Mouse (Mus musculus) embryonic facial prominence, embryonic 14.5 days (tissue): Measurements from ENCODE around the gene Crct1. TPM values are rescaled to one million over a fixed set of nuclear protein-coding genes. Genes with fewer than 3 reads are reported as not detected.

Experiments used
- polyA plus RNA-seq: library from polyadenylated mRNA; unstranded; fragments of >200 nt; fragmentation: Nextera tagmentation; extraction: Ambion mirVana; gene quantifications from 2 replicates; pipeline ENCODE4 v1.2.1, GENCODE M21; 2014

Crct1 gene
- polyA plus RNA-seq, 1 experiment from 2014 or later = 7.5 TPM

Other genes with a start within 250 kb of the Crct1 start
- 0.25 TPM in 1 of 2 replicates, not detected in the other for gene Lce1i, start 236.8 kb downstream of the Crct1 start, polyA plus RNA-seq
- not detected in 2 replicates for gene Lce1j, start 225.2 kb downstream of the Crct1 start, polyA plus RNA-seq
- not detected in 2 replicates for gene Lce1k, start 207.8 kb downstream of the Crct1 start, polyA plus RNA-seq
- gene Kprp, start 188.4 kb downstream of the Crct1 start, polyA plus RNA-seq = 0.07 and 0.47 TPM in 2 replicates
- gene Lce1l, start 164.4 kb downstream of the Crct1 start, polyA plus RNA-seq = not detected in 2 replicates
- gene 2310050C09Rik, start 145.5 kb downstream of the Crct1 start, polyA plus RNA-seq = not detected in 2 replicates
- gene Lce3a, start 89.5 kb downstream of the Crct1 start, polyA plus RNA-seq = 3.3 and 6.1 TPM in 2 replicates
- gene Lce3b, start 82.7 kb downstream of the Crct1 start, polyA plus RNA-seq = 0.43 and 1.1 TPM in 2 replicates
- 0.80 and 3.1 TPM in 2 replicates for gene Lce3c, start 71.2 kb downstream of the Crct1 start, polyA plus RNA-seq
- not detected in 2 replicates for gene Lce3d, start 58.3 kb downstream of the Crct1 start, polyA plus RNA-seq
- gene Lce3e, start 48.6 kb downstream of the Crct1 start, polyA plus RNA-seq = 1.3 and 1.9 TPM in 2 replicates
- 3.2 and 11.5 TPM in 2 replicates for gene Lce3f, start 23.5 kb downstream of the Crct1 start, polyA plus RNA-seq
- gene Lce1m, start 3.4 kb upstream of the Crct1 start, polyA plus RNA-seq = not detected in 2 replicates
- not detected in 2 replicates for gene Gm4858, start 53.1 kb upstream of the Crct1 start, polyA plus RNA-seq
- 2.1 TPM in 2 replicates for gene Crnn, start 129.1 kb upstream of the Crct1 start, polyA plus RNA-seq
- 0.04 TPM in 1 of 2 replicates, not detected in the other for gene Flg2, start 181.6 kb upstream of the Crct1 start, polyA plus RNA-seq